Mouse (Mus musculus): ENCODE data around the gene Acp2. TPM values are rescaled to one million over a fixed set of nuclear protein-coding genes. Genes with fewer than 3 reads are reported as not detected.

Acp2 gene
- polyA plus RNA-seq, 1 experiment, result 24.7 TPM

GRCm38 (mm10) chr2:91182016-91182404 lies 20.7 kb upstream of the Acp2 start:
- H3K27me3 ChIP-seq (ENCODE audit: control insufficient read depth, insufficient read depth, low read length), result no peaks in the 10 kb centered on the region
- peaks cover 11% of the 10 kb centered on the region for H3K4me1 ChIP-seq (ENCODE audit: control insufficient read depth, insufficient read depth, insufficient read length, low read length)
- peaks cover 8% of the 10 kb centered on the region for H3K36me3 ChIP-seq (ENCODE audit: control insufficient read depth, insufficient read depth, low read length)
- TF ChIP-seq POLR2A (IDR thresholded peaks at IDR 0.05; ENCODE audit: low read depth, low read length) (no peak), CTCF (IDR thresholded peaks at IDR 0.05; ENCODE audit: extremely low read depth, insufficient read length, insufficient replicate concordance, low read depth, low read length) (no peak)
- no peak overlapping the region for H3K27ac ChIP-seq (ENCODE audit: insufficient read depth, low read depth, low read length)
- H3K4me3 ChIP-seq (ENCODE audit: low read depth, low read length), result peak overlapping the region; percentile 82
- 15% methylated on average over 8 of the region's 8 CpGs for WGBS

- WGBS, result under 1% methylated on average over 79 of the region's 81 CpGs
- peaks cover 13% of the 10 kb centered on the region for H3K4me1 ChIP-seq (ENCODE audit: control insufficient read depth, insufficient read depth, insufficient read length, low read length)
Measured at GRCm38 (mm10) chr2:91182405-91183147, 20.1 kb upstream of the Acp2 start.

GRCm38 (mm10) chr2:91183148-91183513 lies 19.6 kb upstream of the Acp2 start:
- Histone ChIP-seq H3K4me3 (ENCODE audit: low read depth, low read length) (peak overlapping the region; percentile 82), H3K27me3 (ENCODE audit: control insufficient read depth, insufficient read depth, low read length) (no peaks in the 10 kb centered on the region), H3K27ac (ENCODE audit: insufficient read depth, low read depth, low read length) (peak overlapping the region; percentile 66), H3K36me3 (ENCODE audit: control insufficient read depth, insufficient read depth, low read length) (peaks cover 6% of the 10 kb centered on the region), H3K4me1 (ENCODE audit: control insufficient read depth, insufficient read depth, insufficient read length, low read length) (peaks cover 13% of the 10 kb centered on the region)
- TF ChIP-seq POLR2A (IDR thresholded peaks at IDR 0.05; ENCODE audit: low read depth, low read length) (no peak), CTCF (IDR thresholded peaks at IDR 0.05; ENCODE audit: extremely low read depth, insufficient read length, insufficient replicate concordance, low read depth, low read length) (no peak)
- 0% methylated on average over 9 of the region's 9 CpGs for WGBS

More at GRCm38 (mm10) chr2:91182405-91183147, 20.1 kb upstream of the Acp2 start:
- Histone ChIP-seq H3K27ac (ENCODE audit: insufficient read depth, low read depth, low read length) (peak overlapping the region; percentile 66), H3K4me3 (ENCODE audit: low read depth, low read length) (peak overlapping the region; percentile 82), H3K36me3 (ENCODE audit: control insufficient read depth, insufficient read depth, low read length) (peaks cover 12% of the 10 kb centered on the region), H3K27me3 (ENCODE audit: control insufficient read depth, insufficient read depth, low read length) (no peaks in the 10 kb centered on the region)
- TF ChIP-seq CTCF (IDR thresholded peaks at IDR 0.05; ENCODE audit: extremely low read depth, insufficient read length, insufficient replicate concordance, low read depth, low read length) (no peak), POLR2A (IDR thresholded peaks at IDR 0.05; ENCODE audit: low read depth, low read length) (peak; percentile 25; the same call in 1 of the 2 replicates)

- Histone ChIP-seq H3K4me1 (ENCODE audit: control insufficient read depth, insufficient read depth, insufficient read length, low read length) (peaks cover 13% of the 10 kb centered on the region), H3K36me3 (ENCODE audit: control insufficient read depth, insufficient read depth, low read length) (peaks cover 6% of the 10 kb centered on the region; the same call in 1 of the 2 replicates), H3K27ac (ENCODE audit: insufficient read depth, low read depth, low read length) (peak within 1 kb of the TSS; percentile 66), H3K4me3 (ENCODE audit: low read depth, low read length) (peak within 1 kb of the TSS; percentile 82), H3K27me3 (ENCODE audit: control insufficient read depth, insufficient read depth, low read length) (no peaks in the 10 kb centered on the region)
- no peak for TF ChIP-seq CTCF (IDR thresholded peaks at IDR 0.05; ENCODE audit: extremely low read depth, insufficient read length, insufficient replicate concordance, low read depth, low read length)
- TF ChIP-seq POLR2A (IDR thresholded peaks at IDR 0.05; ENCODE audit: low read depth, low read length), result no peak; the same call in 1 of the 2 replicates
- 47% methylated on average over 15 of the region's 15 CpGs for WGBS
Measured at GRCm38 (mm10) chr2:91183711-91184405, 18.8 kb upstream of the Acp2 start, which contains the start of gene Madd. Madd (minus strand) TSS chr2:91183837.

GRCm38 (mm10) chr2:91186208-91186607 lies 16.5 kb upstream of the Acp2 start:
- WGBS, result 32% methylated on average over 1 of the region's 1 CpGs

GRCm38 (mm10) chr2:91187431-91187830 lies 15.3 kb upstream of the Acp2 start:
- WGBS, result 62% methylated on average over 4 of the region's 4 CpGs
- peaks cover 22% of the 10 kb centered on the region for H3K36me3 ChIP-seq (ENCODE audit: control insufficient read depth, insufficient read depth, low read length)

More at GRCm38 (mm10) chr2:91186208-91186607, 16.5 kb upstream of the Acp2 start:
- no peak overlapping the region for H3K27ac ChIP-seq (ENCODE audit: insufficient read depth, low read depth, low read length)
- H3K36me3 ChIP-seq (ENCODE audit: control insufficient read depth, insufficient read depth, low read length), result peaks cover 17% of the 10 kb centered on the region; the same call in 1 of the 2 replicates
- no peak overlapping the region for H3K4me3 ChIP-seq (ENCODE audit: low read depth, low read length)
- no peak for TF ChIP-seq CTCF (IDR thresholded peaks at IDR 0.05; ENCODE audit: extremely low read depth, insufficient read length, insufficient replicate concordance, low read depth, low read length)
- no peak for TF ChIP-seq POLR2A (IDR thresholded peaks at IDR 0.05; ENCODE audit: low read depth, low read length)
- no peaks in the 10 kb centered on the region for H3K27me3 ChIP-seq (ENCODE audit: control insufficient read depth, insufficient read depth, low read length)
- H3K4me1 ChIP-seq (ENCODE audit: control insufficient read depth, insufficient read depth, insufficient read length, low read length), result peaks cover 13% of the 10 kb centered on the region

GRCm38 (mm10) chr2:91190501-91190900 lies 12.2 kb upstream of the Acp2 start:
- Histone ChIP-seq H3K4me1 (ENCODE audit: control insufficient read depth, insufficient read depth, insufficient read length, low read length) (peaks cover 7% of the 10 kb centered on the region), H3K36me3 (ENCODE audit: control insufficient read depth, insufficient read depth, low read length) (peaks cover 23% of the 10 kb centered on the region), H3K27me3 (ENCODE audit: control insufficient read depth, insufficient read depth, low read length) (no peaks in the 10 kb centered on the region), H3K27ac (ENCODE audit: insufficient read depth, low read depth, low read length) (no peak overlapping the region), H3K4me3 (ENCODE audit: low read depth, low read length) (no peak overlapping the region)
- TF ChIP-seq POLR2A (IDR thresholded peaks at IDR 0.05; ENCODE audit: low read depth, low read length) (no peak), CTCF (IDR thresholded peaks at IDR 0.05; ENCODE audit: extremely low read depth, insufficient read length, insufficient replicate concordance, low read depth, low read length) (no peak)
- WGBS, result 91% methylated on average over 16 of the region's 16 CpGs

More at GRCm38 (mm10) chr2:91187431-91187830, 15.3 kb upstream of the Acp2 start:
- Histone ChIP-seq H3K4me3 (ENCODE audit: low read depth, low read length) (no peak overlapping the region), H3K4me1 (ENCODE audit: control insufficient read depth, insufficient read depth, insufficient read length, low read length) (peaks cover 10% of the 10 kb centered on the region), H3K27ac (ENCODE audit: insufficient read depth, low read depth, low read length) (no peak overlapping the region), H3K27me3 (ENCODE audit: control insufficient read depth, insufficient read depth, low read length) (no peaks in the 10 kb centered on the region)
- no peak for TF ChIP-seq CTCF (IDR thresholded peaks at IDR 0.05; ENCODE audit: extremely low read depth, insufficient read length, insufficient replicate concordance, low read depth, low read length)
- no peak for TF ChIP-seq POLR2A (IDR thresholded peaks at IDR 0.05; ENCODE audit: low read depth, low read length)

Data from small intestine, adult 2 months (tissue).